Mouse (Mus musculus): Measurements from ENCODE around the gene Cdkal1.
A peak's percentile ranks its signal among the peaks of the same experiment; 100 is the strongest.

The Cdkal1 gene

GRCm38 (mm10) chr13:29407619-29408018 lies 447.9 kb downstream of the Cdkal1 start:
- DNase-seq (ENCODE audit: extremely low spot score) = no peak

GRCm38 (mm10) chr13:29405316-29405715 lies 450.2 kb downstream of the Cdkal1 start:
- DNase-seq (ENCODE audit: extremely low spot score) = peak; percentile 22

- DNase-seq (ENCODE audit: extremely low spot score) = no peak
Measured at GRCm38 (mm10) chr13:29403217-29403616, 452.3 kb downstream of the Cdkal1 start.

- DNase-seq (ENCODE audit: extremely low spot score) = no peak
Measured at GRCm38 (mm10) chr13:29402526-29403040, 452.9 kb downstream of the Cdkal1 start.

GRCm38 (mm10) chr13:29399908-29400307 lies 455.6 kb downstream of the Cdkal1 start:
- no peak for DNase-seq (ENCODE audit: extremely low spot score)

- DNase-seq (ENCODE audit: extremely low spot score) = no peak
Measured at GRCm38 (mm10) chr13:29398456-29398855, 457.0 kb downstream of the Cdkal1 start.

- DNase-seq (ENCODE audit: extremely low spot score) = no peak
Measured at GRCm38 (mm10) chr13:29395694-29396093, 459.8 kb downstream of the Cdkal1 start.

GRCm38 (mm10) chr13:29390025-29390424 lies 465.4 kb downstream of the Cdkal1 start:
- no peak for DNase-seq (ENCODE audit: extremely low spot score)

- no peak for DNase-seq (ENCODE audit: extremely low spot score)
Measured at GRCm38 (mm10) chr13:29388918-29389317, 466.6 kb downstream of the Cdkal1 start.

GRCm38 (mm10) chr13:29377572-29377971 lies 477.9 kb downstream of the Cdkal1 start:
- DNase-seq (ENCODE audit: extremely low spot score) = no peak

GRCm38 (mm10) chr13:29371916-29372315 lies 483.6 kb downstream of the Cdkal1 start:
- DNase-seq (ENCODE audit: extremely low spot score) = no peak

GRCm38 (mm10) chr13:29371466-29371771 lies 484.1 kb downstream of the Cdkal1 start:
- no peak for DNase-seq (ENCODE audit: extremely low spot score)

- DNase-seq (ENCODE audit: extremely low spot score) = peak; percentile 44
Measured at GRCm38 (mm10) chr13:29370731-29371465, 484.6 kb downstream of the Cdkal1 start.

- DNase-seq (ENCODE audit: extremely low spot score) = no peak
Measured at GRCm38 (mm10) chr13:29368806-29369205, 486.7 kb downstream of the Cdkal1 start.

GRCm38 (mm10) chr13:29364901-29365625 lies 490.4 kb downstream of the Cdkal1 start:
- no peak for DNase-seq (ENCODE audit: extremely low spot score)

GRCm38 (mm10) chr13:29364009-29364408 lies 491.5 kb downstream of the Cdkal1 start:
- DNase-seq (ENCODE audit: extremely low spot score) = no peak

GRCm38 (mm10) chr13:29361842-29362241 lies 493.6 kb downstream of the Cdkal1 start:
- DNase-seq (ENCODE audit: extremely low spot score) = no peak

GRCm38 (mm10) chr13:29360899-29361298 lies 494.6 kb downstream of the Cdkal1 start:
- no peak for DNase-seq (ENCODE audit: extremely low spot score)

- DNase-seq (ENCODE audit: extremely low spot score) = no peak
Measured at GRCm38 (mm10) chr13:29359341-29359740, 496.1 kb downstream of the Cdkal1 start.

- DNase-seq (ENCODE audit: extremely low spot score) = no peak
Measured at GRCm38 (mm10) chr13:29357483-29357882, 498.0 kb downstream of the Cdkal1 start.

GRCm38 (mm10) chr13:29356158-29356485 lies 499.4 kb downstream of the Cdkal1 start:
- peak; percentile 29 for DNase-seq (ENCODE audit: extremely low spot score)

GRCm38 (mm10) chr13:29355484-29356157 lies 499.9 kb downstream of the Cdkal1 start:
- no peak for DNase-seq (ENCODE audit: extremely low spot score)

- no peak for DNase-seq (ENCODE audit: extremely low spot score)
Measured at GRCm38 (mm10) chr13:29354943-29355342, 500.5 kb downstream of the Cdkal1 start.
